Mouse (Mus musculus) ovary, adult 2 months (tissue): Measurements from ENCODE around the gene Ahr. TPM values are rescaled to one million over a fixed set of nuclear protein-coding genes. Genes with fewer than 3 reads are reported as not detected.

Experiments
- polyA plus RNA-seq: library from polyadenylated mRNA; depleted of rRNA; stranded (reverse); fragments of >200 nt; gene quantifications from 2 replicates; pipeline ENCODE4 v1.2.3, GENCODE M21; 2012; rRNA removed

The Ahr gene
- polyA plus RNA-seq = 8.5 and 9.5 TPM in 2 replicates

GRCm38 (mm10) chr12:35534754-35535236, at the start of gene Ahr:
Gene Ahr (minus strand): TSS chr12:35535038.

